Mouse (Mus musculus) thymus, postnatal 25 days (tissue): ENCODE data around the gene Phlda3.

ENCODE experiments used
- DNase-seq: peaks from one replicate; pipeline ENCODE4 v3.0.0; 2022

Phlda3 gene

GRCm38 (mm10) chr1:135760216-135760615 lies 5.7 kb upstream of the Phlda3 start:
- no peak for DNase-seq

GRCm38 (mm10) chr1:135761728-135762127 lies 4.2 kb upstream of the Phlda3 start:
- DNase-seq = no peak

- DNase-seq = no peak
These were observed 2.3 kb upstream of the Phlda3 start for GRCm38 (mm10) chr1:135763503-135764205.

GRCm38 (mm10) chr1:135764206-135764528 lies 1.8 kb upstream of the Phlda3 start:
- DNase-seq = no peak

GRCm38 (mm10) chr1:135766592-135767306 lies 830 bp downstream of the Phlda3 start:
- no peak for DNase-seq

GRCm38 (mm10) chr1:135767324-135767890 lies 1.5 kb downstream of the Phlda3 start:
- DNase-seq = no peak

- DNase-seq = no peak
These were observed 2.5 kb downstream of the Phlda3 start for GRCm38 (mm10) chr1:135768400-135768799.

- no peak for DNase-seq
These were observed 4.3 kb downstream of the Phlda3 start for GRCm38 (mm10) chr1:135770237-135770636.

- no peak for DNase-seq
These were observed 5.1 kb downstream of the Phlda3 start for GRCm38 (mm10) chr1:135770896-135771572.

- DNase-seq = no peak
These were observed 5.7 kb downstream of the Phlda3 start for GRCm38 (mm10) chr1:135771573-135771970.

GRCm38 (mm10) chr1:135776596-135776995 lies 10.7 kb downstream of the Phlda3 start:
- DNase-seq = no peak

GRCm38 (mm10) chr1:135777046-135777445 lies 11.1 kb downstream of the Phlda3 start:
- no peak for DNase-seq

GRCm38 (mm10) chr1:135778780-135779535 lies 13.0 kb downstream of the Phlda3 start, which contains the start of gene Tnni1:
Tnni1 (plus strand) TSS chr1:135779434.
- peak; percentile 44 for DNase-seq

- DNase-seq = no peak
These were observed 14.7 kb downstream of the Phlda3 start for GRCm38 (mm10) chr1:135780649-135781048.

- DNase-seq = peak; percentile 54
These were observed 15.3 kb downstream of the Phlda3 start for GRCm38 (mm10) chr1:135781220-135781619.

- no peak for DNase-seq
These were observed 16.9 kb downstream of the Phlda3 start for GRCm38 (mm10) chr1:135782816-135783215.

GRCm38 (mm10) chr1:135787799-135788198 lies 21.9 kb downstream of the Phlda3 start:
- DNase-seq = peak; percentile 82

GRCm38 (mm10) chr1:135788708-135789107 lies 22.8 kb downstream of the Phlda3 start:
- DNase-seq = peak; percentile 55

GRCm38 (mm10) chr1:135789815-135790214 lies 23.9 kb downstream of the Phlda3 start:
- peak; percentile 78 for DNase-seq

GRCm38 (mm10) chr1:135792143-135792939 lies 26.4 kb downstream of the Phlda3 start:
- DNase-seq = no peak

- DNase-seq = peak; percentile 26
These were observed 27.7 kb downstream of the Phlda3 start for GRCm38 (mm10) chr1:135793370-135794215.
